Mouse (Mus musculus): ENCODE results near the gene Top2a.

Gene Top2a

GRCm38 (mm10) chr11:98969496-98969927 is 54.5 kb downstream of the Top2a start:
- in situ Hi-C loops (cut with MboI; ENCODE audit: unreplicated experiment in 2 of 2), result no loop called here

GRCm38 (mm10) chr11:98968716-98969495 is 55.1 kb downstream of the Top2a start:
- in situ Hi-C loops (cut with MboI; ENCODE audit: unreplicated experiment in 2 of 2), result no loop called here

GRCm38 (mm10) chr11:98968079-98968478 is 55.9 kb downstream of the Top2a start:
- in situ Hi-C loops (cut with MboI; ENCODE audit: unreplicated experiment in 2 of 2), result no loop called here

- in situ Hi-C loops (cut with MboI; ENCODE audit: unreplicated experiment in 2 of 2), result no loop called here
Observed at GRCm38 (mm10) chr11:98966499-98967141, 57.4 kb downstream of the Top2a start.

GRCm38 (mm10) chr11:98965416-98966077 is 58.4 kb downstream of the Top2a start:
- in situ Hi-C loops (cut with MboI; ENCODE audit: unreplicated experiment in 2 of 2), result no loop called here

GRCm38 (mm10) chr11:98964616-98965415 is 59.2 kb downstream of the Top2a start:
- in situ Hi-C loops (cut with MboI; ENCODE audit: unreplicated experiment in 2 of 2), result no loop called here

GRCm38 (mm10) chr11:98964201-98964615 is 59.8 kb downstream of the Top2a start:
- in situ Hi-C loops (cut with MboI; ENCODE audit: unreplicated experiment in 2 of 2), result no loop called here

- in situ Hi-C loops (cut with MboI; ENCODE audit: unreplicated experiment in 2 of 2), result no loop called here
Observed at GRCm38 (mm10) chr11:98963191-98964021, 60.6 kb downstream of the Top2a start.

GRCm38 (mm10) chr11:98962421-98963095 is 61.4 kb downstream of the Top2a start:
- in situ Hi-C loops (cut with MboI; ENCODE audit: unreplicated experiment in 2 of 2), result no loop called here

- in situ Hi-C loops (cut with MboI; ENCODE audit: unreplicated experiment in 2 of 2), result no loop called here
Observed at GRCm38 (mm10) chr11:98961766-98962165, 62.2 kb downstream of the Top2a start.

GRCm38 (mm10) chr11:98961051-98961592 is 62.9 kb downstream of the Top2a start:
- in situ Hi-C loops (cut with MboI; ENCODE audit: unreplicated experiment in 2 of 2), result no loop called here

GRCm38 (mm10) chr11:98960313-98960906 is 63.6 kb downstream of the Top2a start:
- in situ Hi-C loops (cut with MboI; ENCODE audit: unreplicated experiment in 2 of 2), result no loop called here

GRCm38 (mm10) chr11:98959437-98960312 is 64.3 kb downstream of the Top2a start:
- in situ Hi-C loops (cut with MboI; ENCODE audit: unreplicated experiment in 2 of 2), result no loop called here

GRCm38 (mm10) chr11:98956340-98956739 is 67.6 kb downstream of the Top2a start:
- in situ Hi-C loops (cut with MboI; ENCODE audit: unreplicated experiment in 2 of 2), result no loop called here

GRCm38 (mm10) chr11:98955707-98956235 is 68.2 kb downstream of the Top2a start:
- in situ Hi-C loops (cut with MboI; ENCODE audit: unreplicated experiment in 2 of 2), result no loop called here

GRCm38 (mm10) chr11:98954801-98955706 is 68.9 kb downstream of the Top2a start:
- in situ Hi-C loops (cut with MboI; ENCODE audit: unreplicated experiment in 2 of 2), result no loop called here

All from v-Abl transformed pro-B cells (cell line).